Mouse (Mus musculus) left cerebral cortex, postnatal 36 days (tissue): ENCODE results near the gene Gm21970. TPM values are rescaled to one million over a fixed set of nuclear protein-coding genes. Genes with fewer than 3 reads are reported as not detected.

Experiments
- DNase-seq, 2 experiments: peaks; one replicate each; pipeline ENCODE4 v3.0.0; 2021 to 2022; ENCODE audit warnings: low spot score in 2 of 2, mixed read lengths in 1 of 2
- intact Hi-C: fragments of 180-260 bp; cut with DNase I; formaldehyde crosslinking; loops from one replicate; pipeline ENCODE4 v1.15.1; 2025
- total RNA-seq, 2 experiments: library from RNA; stranded (reverse); gene quantifications; 2 replicates each; pipeline ENCODE4 v1.2.3; 2021

Gm21970 gene
- total RNA-seq, 2 experiments from 2014 or later: not detected

DNA sequence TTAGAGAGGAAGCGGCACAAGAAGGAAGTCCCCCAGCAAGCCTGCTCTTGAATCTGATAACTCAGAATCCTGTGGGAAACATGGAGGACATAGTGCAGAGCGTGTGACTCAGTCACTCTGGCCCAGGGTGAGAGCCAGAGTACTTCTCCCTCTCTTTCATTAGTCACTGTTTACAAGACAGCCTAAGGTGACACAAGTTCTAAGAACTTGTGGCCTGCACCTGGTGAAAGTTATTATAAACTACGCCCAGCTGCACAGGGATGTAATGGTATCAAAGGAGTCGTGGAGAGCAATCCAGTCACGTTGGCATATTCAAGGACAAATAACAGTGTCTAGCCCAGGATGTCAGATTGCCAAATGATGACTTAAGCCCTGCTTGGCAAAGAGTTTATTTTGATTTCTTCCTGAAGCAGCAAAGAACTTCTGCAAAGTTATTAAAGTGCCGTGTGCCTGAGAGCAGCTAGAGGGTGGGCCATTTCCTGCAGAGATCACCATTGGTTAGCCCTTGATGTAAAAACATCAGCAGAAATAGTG is 60.9 kb downstream of the Gm21970 start:
- no peak for DNase-seq
- intact Hi-C loops: no loop called here

DNA sequence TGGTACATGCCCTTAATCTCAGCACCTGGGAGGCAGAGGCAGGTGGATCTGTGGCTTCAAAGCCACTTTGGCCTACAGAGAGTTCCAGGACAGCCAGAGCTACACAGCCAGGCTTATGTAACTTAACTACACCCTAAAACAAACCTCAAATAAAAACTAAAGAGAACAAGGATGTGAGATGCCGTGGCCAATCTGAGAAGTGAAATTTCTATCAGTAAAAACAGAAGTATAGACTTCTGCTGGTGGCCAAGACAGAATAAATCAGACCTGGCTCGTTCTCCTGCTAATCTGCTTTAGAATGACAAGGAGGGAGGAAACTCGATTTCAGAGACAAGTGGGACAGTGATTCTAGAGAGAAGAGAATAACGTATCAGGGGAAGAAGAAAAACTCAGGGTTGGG is 64.3 kb downstream of the Gm21970 start:
- intact Hi-C loops: no loop called here
- DNase-seq: no peak

DNA sequence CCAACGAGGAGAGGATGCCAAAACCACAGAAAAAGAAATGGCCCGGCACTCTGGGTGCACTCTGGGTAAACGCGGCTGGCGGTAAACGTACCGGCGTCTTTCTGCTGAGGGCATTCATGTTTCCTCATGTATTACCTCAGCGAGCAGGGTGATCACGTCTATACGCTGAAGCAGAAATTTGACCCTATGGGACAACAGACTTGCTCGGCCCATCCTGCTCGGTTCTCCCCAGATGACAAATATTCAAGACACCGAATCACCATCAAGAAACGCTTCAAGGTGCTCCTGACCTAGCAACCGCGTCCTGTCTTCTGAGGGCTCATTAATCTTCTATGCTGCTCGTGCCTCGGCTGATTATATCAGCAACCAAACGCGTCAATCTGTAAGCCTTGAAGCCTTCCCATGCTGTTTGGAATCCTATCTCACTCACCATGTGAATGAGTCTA is 66.8 kb downstream of the Gm21970 start:
- intact Hi-C loops: no loop called here
- no peak for DNase-seq

DNA sequence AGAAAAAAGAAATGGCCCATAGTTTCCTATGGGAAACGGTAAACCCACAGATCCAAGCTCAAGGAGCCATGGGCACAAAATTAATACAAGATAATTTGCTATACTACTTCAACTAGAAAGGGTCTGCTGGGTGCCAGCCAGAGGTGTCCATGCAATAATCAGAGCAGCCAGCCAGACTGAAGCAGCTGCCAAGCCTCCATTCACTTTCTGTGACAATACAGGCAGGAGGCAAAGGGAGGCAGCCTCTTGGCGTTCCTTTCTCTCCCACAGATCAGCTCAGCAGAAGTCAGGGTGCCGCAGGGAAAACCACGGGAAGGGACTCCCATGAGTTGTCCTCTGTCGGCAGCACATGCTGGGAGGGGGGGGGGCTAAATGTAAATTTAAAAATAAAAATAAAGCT is 67.5 kb downstream of the Gm21970 start:
- intact Hi-C loops: no loop called here
- DNase-seq: no peak

DNA sequence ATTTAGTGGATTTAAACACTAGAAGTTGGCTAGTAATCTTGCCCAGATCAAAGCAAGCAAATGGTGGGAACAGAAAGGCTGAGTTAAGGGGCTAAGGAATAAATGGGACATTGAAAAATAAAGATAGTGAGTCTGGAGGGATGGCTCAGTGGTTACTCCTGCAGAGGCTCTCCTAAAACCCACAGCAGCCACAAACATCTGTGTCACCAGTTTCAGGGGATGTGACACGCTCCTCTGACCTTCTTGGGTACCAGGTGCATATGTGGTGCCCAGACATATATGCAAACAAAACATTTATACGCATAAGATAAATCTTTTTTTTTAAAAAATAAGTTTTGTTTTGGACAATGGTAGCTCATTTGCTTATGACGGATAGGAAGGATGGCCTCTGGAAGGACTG is 67.9 kb downstream of the Gm21970 start:
- intact Hi-C loops: no loop called here
- DNase-seq: no peak

DNA sequence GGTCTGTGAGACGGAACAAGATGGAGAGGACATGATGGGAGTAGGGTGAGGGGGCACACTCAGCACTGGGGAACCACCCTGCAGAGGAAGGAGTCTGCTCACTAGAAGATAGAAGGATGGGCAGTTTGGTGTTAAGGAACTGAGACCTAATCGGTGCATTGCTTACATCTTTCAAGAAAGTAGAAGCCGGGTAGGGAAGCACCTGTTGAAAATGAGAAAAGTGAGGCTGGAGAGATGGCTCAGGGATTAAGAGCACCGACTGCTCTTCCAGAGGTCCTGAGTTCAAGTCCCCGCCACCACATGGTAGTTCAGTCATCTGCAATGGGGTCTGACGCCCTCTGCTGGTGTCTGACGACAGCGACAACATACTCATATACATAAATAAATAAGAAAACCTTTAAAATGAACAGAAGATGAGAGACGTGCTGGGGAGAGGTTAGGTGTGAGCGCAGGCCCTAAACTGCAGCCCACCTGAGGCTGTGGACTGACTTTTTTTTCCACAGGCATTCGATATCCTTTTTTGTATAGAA is 68.4 kb downstream of the Gm21970 start:
- no peak for DNase-seq
- intact Hi-C loops: no loop called here

DNA sequence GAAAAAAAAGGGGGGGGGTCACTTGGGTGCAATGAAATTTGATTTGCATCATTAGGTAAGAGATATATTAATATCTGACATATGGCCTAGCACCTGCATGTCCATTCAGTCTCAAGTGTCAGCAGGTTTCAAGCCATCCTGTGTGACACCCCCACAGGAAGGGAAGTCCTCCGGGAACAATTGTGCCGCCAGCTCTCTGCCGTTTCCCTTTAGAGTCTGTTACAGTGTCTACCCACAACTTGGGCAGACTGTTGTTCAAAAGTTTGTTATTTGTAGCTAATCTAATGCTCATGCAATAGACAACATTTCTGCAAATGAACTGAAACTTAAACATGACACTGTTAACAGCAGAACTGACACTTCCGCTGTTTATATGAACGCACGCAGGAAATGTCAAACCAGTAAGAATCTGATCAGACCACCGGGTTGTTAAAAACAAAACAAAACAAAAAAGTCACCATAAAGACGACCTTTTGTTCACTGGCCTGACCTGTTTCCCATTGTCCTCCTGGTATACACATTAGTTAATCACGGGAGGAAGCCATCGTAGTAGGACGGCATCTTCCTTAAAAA is 69.6 kb downstream of the Gm21970 start:
- DNase-seq: no peak
- intact Hi-C loops: no loop called here

DNA sequence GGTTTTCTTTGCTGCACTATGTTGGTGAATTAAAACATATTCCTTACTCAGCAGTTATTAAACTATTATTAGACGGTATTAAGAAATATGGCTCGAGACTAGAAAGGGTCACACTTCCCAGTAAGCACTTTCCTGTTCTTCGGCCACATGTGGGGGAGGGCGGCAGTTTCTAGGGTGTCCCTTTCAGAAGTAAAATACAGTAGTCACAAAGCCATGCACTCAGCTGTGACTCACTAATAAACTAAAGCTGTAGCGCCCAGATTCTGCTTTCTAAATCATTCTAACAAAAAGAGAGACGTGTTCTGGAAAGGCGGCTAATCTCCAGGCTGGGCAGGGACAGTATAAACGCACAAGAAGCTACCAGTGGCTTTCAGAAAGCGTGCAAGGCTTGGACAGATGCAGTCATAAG is 70.3 kb downstream of the Gm21970 start:
- intact Hi-C loops: no loop called here
- DNase-seq: no peak

DNA sequence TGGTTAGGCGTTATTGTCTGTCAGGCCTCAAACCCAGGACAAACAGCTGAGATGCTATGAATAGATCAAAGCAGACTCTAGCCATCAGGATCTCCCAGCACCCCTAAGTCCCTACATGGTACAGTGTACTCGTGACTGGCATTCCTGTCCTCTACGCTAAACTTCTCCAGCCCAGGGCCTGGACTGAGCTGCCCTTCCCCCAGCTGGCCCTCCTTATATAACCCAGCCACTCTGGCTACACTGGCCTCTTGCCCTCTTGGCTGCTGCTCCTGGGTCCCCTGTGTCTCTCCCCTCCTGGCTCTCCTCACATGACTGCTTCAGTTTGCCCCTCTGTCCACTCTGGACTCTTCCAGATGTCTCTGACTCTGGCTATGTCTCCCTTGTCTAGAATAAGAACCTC is 71.1 kb downstream of the Gm21970 start:
- no peak for DNase-seq
- intact Hi-C loops: no loop called here

DNA sequence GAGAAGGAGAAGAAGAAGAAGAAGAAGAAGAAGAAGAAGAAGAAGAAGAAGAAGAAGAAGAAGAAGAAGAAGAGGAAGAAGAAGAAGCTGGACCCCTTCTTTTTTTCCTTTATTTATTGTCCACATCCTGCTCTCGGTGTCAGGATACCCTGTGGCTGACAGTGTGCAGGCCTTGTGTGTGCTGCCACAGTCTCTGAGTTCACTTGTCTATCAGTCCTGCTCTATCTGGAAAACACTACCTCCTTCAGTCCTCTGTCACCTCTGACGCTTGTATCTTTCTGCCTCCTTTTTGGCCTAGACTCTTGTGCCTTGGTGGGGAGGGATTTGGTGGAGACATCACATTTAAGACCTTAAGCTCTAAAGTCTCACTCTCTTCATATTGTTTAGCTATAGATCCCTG is 71.9 kb downstream of the Gm21970 start:
- intact Hi-C loops: no loop called here
- DNase-seq: no peak

DNA sequence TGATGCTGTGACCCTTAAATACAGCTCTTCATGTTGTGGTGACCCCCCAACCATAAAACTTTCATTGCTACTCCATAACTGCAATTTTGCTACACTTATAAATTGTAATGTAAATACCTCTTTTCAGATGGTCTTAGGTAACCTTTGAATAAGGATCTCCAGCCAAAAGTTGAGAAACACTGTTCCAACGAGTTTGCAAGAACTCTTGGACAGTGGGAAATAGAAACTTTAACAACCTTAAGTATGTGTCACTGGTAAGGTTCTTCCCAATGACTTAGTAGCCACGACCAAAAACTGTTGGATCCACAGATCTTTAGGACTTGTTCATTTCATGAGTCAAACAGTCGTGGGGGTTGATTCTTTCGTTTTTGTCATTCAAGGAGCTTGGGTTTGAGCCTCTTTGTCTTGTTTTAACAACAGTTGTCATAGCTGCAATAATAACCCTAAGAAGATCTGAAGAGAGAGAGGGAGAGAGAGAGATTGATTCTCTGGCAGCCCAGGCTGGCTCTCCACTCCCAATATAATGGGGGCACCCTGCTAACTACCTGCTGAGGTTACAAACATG is 72.4 kb downstream of the Gm21970 start:
- intact Hi-C loops: loop anchor here (2.0 kb wide), 1 partner anchor 21 kb away; the partner anchor contains the start of gene Ifnar1
- DNase-seq: no peak

DNA sequence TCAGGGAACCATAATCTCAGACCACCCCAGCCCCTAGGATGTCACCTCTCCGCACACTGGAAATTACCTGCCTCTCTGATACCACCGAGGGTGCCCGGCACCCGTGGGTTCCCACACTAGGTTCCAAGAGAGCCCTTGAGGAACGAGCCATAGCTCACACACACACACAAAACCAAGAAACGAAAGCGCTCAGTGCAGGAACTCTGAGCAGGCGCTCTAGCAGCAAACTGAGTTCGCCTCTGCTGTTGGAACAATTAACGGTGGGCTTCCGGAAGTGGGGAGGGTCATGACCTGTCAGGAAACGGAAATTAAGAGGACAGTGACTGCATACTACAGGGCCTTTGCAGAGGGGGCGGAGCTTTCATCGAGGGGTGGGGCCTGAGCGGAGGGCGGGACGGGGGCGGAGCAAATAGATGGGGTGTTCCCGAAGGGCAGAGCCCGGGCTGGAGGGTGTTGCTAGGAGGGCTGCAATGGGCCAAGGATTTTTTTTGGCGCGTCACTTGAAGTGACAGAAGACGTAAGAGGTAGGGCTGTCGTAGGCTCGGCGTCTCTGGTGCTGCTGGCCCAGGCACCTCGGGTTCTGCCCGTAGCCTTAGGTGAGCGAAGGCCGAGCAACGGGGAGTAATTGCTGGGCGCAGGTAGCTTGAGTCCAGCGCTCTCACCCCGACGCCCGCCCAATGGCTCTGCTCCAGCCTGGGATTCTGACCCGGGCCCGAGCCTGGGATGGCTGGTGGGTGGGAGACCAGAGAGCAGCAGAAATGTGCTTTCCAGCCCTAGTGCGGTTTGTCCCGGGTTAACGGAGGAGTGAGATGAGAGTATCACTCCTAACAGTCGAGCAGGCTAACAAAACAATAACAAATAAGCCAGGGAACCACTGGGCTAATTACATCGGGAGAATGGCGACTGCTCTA is 73.3 kb downstream of the Gm21970 start:
- intact Hi-C loops: loop anchor here (2.0 kb wide), 1 partner anchor 20 kb away; the partner anchor contains the start of gene Ifnar1

DNA sequence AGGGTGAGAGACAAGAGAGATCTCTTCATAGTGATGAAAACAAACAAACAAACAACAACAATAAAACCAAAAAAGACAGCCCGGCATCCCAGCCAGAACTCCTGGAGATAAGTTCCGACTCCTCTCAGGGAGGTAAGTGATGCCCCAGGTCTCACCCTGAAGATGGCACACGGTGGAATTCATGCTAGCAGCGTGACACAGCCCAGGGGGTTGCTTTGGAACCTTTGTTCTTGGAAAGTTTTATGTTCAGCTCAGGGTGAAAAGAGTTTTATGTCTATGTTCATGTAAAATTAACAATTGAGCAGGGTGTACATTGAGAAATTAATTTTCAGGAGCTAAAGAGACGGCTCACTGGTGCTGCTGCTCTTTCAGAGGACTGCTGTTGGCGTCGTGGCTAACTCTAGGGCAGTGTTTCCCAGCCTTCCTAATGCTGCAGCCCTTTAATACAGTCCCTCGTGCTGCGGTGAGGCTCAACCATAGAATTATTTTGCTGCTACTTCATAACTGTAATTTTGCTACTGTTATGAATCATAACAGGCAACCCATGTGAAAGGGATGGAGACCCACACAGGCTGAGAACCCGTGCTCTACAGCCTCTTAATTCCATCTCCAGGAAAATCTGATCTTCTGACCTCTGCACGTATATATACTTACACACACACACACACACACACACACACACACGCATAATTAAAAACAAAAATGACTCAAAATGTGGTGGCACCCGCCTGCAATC is 74.2 kb downstream of the Gm21970 start:
- intact Hi-C loops: loop anchor here (2.0 kb wide), 1 partner anchor 19 kb away; the partner anchor contains the start of gene Ifnar1

More for the DNA sequence above, 73.3 kb downstream of the Gm21970 start:
- peak; percentile 77 to 79 for DNase-seq

DNA sequence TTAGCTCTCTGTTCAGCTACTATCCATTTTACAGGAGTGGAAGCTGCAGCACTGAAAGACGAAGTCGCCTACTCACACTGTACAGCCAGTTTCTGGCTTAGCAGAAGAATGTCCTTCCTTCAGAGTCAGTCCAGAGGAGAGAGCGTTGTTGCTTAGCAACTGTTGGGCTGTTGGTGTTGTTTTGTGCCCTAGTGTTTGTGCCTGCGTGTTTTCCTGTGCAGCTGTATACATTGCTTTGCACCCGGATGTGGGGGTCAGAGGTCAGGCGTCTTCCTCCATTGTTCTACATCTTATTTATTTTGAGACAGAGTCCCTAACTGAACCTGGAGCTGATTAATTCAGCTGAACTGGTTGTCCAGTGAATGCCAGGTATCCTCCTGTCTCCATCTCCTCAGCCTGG is 75.0 kb downstream of the Gm21970 start:
- intact Hi-C loops: no loop called here
- DNase-seq: no peak

More for the DNA sequence above, 74.2 kb downstream of the Gm21970 start:
- no peak for DNase-seq

Other genes with a start within 250 kb of the Gm21970 start
- 10 to 100 TPM; 22.1 to 27.1 TPM for gene Olig2, start 166.3 kb upstream of the Gm21970 start, total RNA-seq
- 100 to 1,000 TPM in 1 of 2 experiments, 10 to 100 TPM in 1; 99.3 to 114 TPM for gene Olig1, start 121.9 kb upstream of the Gm21970 start, total RNA-seq
- 10 to 100 TPM; 19.4 to 25.1 TPM for gene Ifnar2, start 18.9 kb upstream of the Gm21970 start, total RNA-seq
- gene Il10rb, start 14.4 kb downstream of the Gm21970 start, total RNA-seq: 10 to 100 TPM in 1 of 2 experiments, 1 to 10 TPM in 1; 9.4 to 10.2 TPM
- 10 to 100 TPM; 54.3 to 54.5 TPM for gene Ifnar1, start 93.5 kb downstream of the Gm21970 start, total RNA-seq
- 10 to 100 TPM; 33.6 to 39.8 TPM for gene Ifngr2, start 155.4 kb downstream of the Gm21970 start, total RNA-seq
- 10 to 100 TPM; 90.7 to 92.5 TPM for gene Tmem50b, start 206.1 kb downstream of the Gm21970 start, total RNA-seq
- gene Dnajc28, start 227.3 kb downstream of the Gm21970 start, total RNA-seq: 10 to 100 TPM in 1 of 2 experiments, 1 to 10 TPM in 1; 5.8 to 10.4 TPM